Mouse (Mus musculus): ENCODE results near the gene Gm26741. TPM values are rescaled to one million over a fixed set of nuclear protein-coding genes. Genes with fewer than 3 reads are reported as not detected.

The Gm26741 gene
- polyA plus RNA-seq, 1 experiment from 2014 or later = not detected

DNA sequence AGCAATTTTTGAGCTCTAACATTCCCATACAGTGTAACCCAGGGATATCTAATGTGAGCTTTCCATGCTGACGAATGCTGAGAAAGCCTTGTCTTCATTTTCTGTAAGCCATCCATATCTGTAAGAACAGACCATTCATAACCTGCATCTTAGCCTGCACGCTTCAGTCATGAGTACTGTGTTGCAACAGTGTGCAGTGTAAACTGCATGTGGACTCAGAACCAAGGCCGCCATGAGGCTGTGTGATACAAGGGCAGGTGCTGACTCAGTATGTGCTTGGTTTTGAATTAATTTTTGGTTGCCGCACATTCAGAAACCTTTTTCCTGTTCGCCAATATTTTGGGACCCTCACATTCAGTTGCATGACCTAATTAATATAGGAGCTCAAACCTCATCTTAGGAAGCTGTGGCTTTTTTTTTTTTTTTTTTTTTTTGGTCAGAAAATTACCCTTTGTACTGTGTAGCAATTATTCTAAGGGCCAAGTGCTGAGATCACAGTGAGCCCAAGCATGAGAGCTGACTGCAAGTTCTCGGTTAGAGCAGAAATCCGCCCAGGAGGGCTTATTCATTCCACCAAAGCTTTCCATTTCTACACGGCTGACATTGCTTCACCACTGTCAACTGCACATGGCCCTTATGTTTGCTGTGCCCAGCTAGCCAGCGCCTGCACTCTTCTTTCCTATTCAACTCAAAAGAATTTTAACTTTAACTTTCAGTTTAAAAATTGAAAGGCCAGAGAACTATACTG lies 2.5 kb downstream of the Gm26741 start:
- Histone ChIP-seq H3K27me3 (ENCODE audit: control insufficient read depth, insufficient read depth, low read length) (no peaks in the 10 kb centered on the region), H3K4me2 (no peak overlapping the region), H3K9ac (ENCODE audit: low read depth, low read length) (no peak overlapping the region), H3K9me3 (replicated peaks; ENCODE audit: control insufficient read depth, low read length) (no peaks in the 10 kb centered on the region), H3K4me1 (ENCODE audit: control insufficient read depth, insufficient read depth, low read length) (no peaks in the 10 kb centered on the region), H3K4me3 (ENCODE audit: low read depth, low read length) (no peak overlapping the region), H3K27ac (ENCODE audit: low read depth, low read length) (no peak overlapping the region), H3K36me3 (ENCODE audit: control insufficient read depth, insufficient read depth, low read length) (no peaks in the 10 kb centered on the region)
- 92% methylated on average over 9 of the region's 9 CpGs for WGBS (ENCODE audit: insufficient replicate concordance)
- ATAC-seq (replicated peaks; ENCODE audit: insufficient number of reproducible peaks, low FRiP score, low TSS enrichment) = no peak

DNA sequence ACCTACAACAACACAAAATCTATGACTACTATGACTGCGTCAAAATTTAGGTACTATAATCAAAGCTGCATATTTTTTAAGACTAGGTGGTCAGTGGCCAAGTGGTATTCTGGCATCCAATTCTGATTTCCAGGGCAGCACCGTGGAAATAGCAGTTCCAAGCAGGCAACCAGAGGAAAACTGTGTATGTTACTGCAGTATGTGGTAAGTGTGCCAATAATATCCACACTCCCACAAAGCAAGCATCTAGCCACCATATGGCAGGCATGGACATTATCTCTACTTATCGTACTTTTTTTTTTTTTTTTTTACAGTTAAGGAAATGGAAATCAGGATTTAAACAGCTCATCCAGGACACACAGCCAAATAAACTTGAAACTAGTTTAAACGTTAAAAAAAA lies 9.8 kb downstream of the Gm26741 start:
- H3K4me2 ChIP-seq = no peak overlapping the region
- no peaks in the 10 kb centered on the region for H3K27me3 ChIP-seq (ENCODE audit: control insufficient read depth, insufficient read depth, low read length)
- H3K4me3 ChIP-seq (ENCODE audit: low read depth, low read length) = no peak overlapping the region
- no peaks in the 10 kb centered on the region for H3K9me3 ChIP-seq (replicated peaks; ENCODE audit: control insufficient read depth, low read length)
- ATAC-seq (replicated peaks; ENCODE audit: insufficient number of reproducible peaks, low FRiP score, low TSS enrichment) = no peak
- no peak overlapping the region for H3K9ac ChIP-seq (ENCODE audit: low read depth, low read length)
- 75% methylated on average over 4 of the region's 4 CpGs for WGBS (ENCODE audit: insufficient replicate concordance)
- H3K4me1 ChIP-seq (ENCODE audit: control insufficient read depth, insufficient read depth, low read length) = no peaks in the 10 kb centered on the region
- H3K36me3 ChIP-seq (ENCODE audit: control insufficient read depth, insufficient read depth, low read length) = no peaks in the 10 kb centered on the region
- H3K27ac ChIP-seq (ENCODE audit: low read depth, low read length) = no peak overlapping the region

DNA sequence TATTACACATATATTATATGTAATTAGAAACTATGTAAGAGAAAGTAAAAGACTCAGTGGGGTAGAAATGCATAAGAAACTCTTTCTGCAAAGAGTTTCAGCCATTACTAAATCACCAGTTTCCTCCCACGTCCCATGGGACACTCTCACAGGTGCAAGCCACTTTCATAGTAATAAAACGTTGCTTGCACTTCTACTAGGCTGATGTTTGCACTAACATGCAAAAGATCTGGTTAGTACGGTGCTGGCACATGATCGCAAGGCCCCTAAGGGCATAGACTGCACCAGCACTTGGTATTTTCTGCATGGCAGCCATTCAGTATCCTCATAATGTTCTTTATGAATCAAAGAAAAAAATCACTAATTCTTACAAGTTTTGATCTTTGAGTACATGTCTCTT lies 15.3 kb downstream of the Gm26741 start:
- H3K27me3 ChIP-seq (ENCODE audit: control insufficient read depth, insufficient read depth, low read length) = no peaks in the 10 kb centered on the region
- H3K4me1 ChIP-seq (ENCODE audit: control insufficient read depth, insufficient read depth, low read length) = no peaks in the 10 kb centered on the region
- 88% methylated on average over 4 of the region's 4 CpGs for WGBS (ENCODE audit: insufficient replicate concordance)
- H3K9ac ChIP-seq (ENCODE audit: low read depth, low read length) = no peak overlapping the region
- H3K36me3 ChIP-seq (ENCODE audit: control insufficient read depth, insufficient read depth, low read length) = no peaks in the 10 kb centered on the region
- H3K4me3 ChIP-seq (ENCODE audit: low read depth, low read length) = no peak overlapping the region
- no peak overlapping the region for H3K4me2 ChIP-seq
- H3K27ac ChIP-seq (ENCODE audit: low read depth, low read length) = no peak overlapping the region
- ATAC-seq (replicated peaks; ENCODE audit: insufficient number of reproducible peaks, low FRiP score, low TSS enrichment) = no peak
- no peaks in the 10 kb centered on the region for H3K9me3 ChIP-seq (replicated peaks; ENCODE audit: control insufficient read depth, low read length)

DNA sequence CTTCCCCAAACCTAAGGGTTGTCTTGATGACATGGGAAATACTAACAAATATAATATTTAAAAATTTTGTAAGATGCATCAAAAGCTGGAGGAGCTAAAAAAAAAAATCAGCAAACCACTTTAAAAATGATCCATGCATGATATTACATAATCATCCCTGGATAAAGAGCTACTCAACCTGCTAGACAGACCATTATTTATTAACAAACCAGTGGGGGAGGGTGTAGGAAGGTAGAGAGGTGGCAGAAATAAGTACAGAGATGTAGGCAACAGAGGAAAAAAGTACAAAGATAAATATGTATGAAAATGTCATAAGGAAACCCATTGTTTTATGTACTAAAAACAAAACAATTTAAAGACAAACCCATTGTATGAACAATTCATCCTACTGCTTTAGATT lies 16.1 kb downstream of the Gm26741 start:
- H3K9ac ChIP-seq (ENCODE audit: low read depth, low read length) = no peak overlapping the region
- no peak for ATAC-seq (replicated peaks; ENCODE audit: insufficient number of reproducible peaks, low FRiP score, low TSS enrichment)
- H3K27ac ChIP-seq (ENCODE audit: low read depth, low read length) = no peak overlapping the region
- H3K4me2 ChIP-seq = no peak overlapping the region
- H3K27me3 ChIP-seq (ENCODE audit: control insufficient read depth, insufficient read depth, low read length) = no peaks in the 10 kb centered on the region
- H3K4me3 ChIP-seq (ENCODE audit: low read depth, low read length) = no peak overlapping the region
- H3K36me3 ChIP-seq (ENCODE audit: control insufficient read depth, insufficient read depth, low read length) = no peaks in the 10 kb centered on the region
- H3K9me3 ChIP-seq (replicated peaks; ENCODE audit: control insufficient read depth, low read length) = no peaks in the 10 kb centered on the region
- H3K4me1 ChIP-seq (ENCODE audit: control insufficient read depth, insufficient read depth, low read length) = peaks cover 2% of the 10 kb centered on the region; the same call in 1 of the 2 replicates

DNA sequence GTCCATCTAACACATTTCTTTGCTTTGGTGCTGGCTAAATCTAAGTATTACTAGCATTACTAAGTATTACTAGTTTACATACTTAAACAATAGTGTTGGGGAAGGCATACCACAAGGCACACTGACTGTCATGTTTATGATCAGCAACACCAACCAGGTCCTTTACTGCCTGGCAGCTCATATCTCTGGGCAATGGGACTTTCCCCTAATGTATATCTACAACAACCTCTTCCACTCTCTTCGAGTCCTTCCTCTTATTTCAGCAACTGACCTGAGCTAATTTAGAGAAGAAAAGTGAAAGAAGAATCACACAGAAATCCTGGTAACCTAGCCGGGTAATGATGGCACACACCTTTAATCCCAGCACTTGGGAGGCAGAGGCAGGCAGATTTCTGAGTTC lies 17.9 kb downstream of the Gm26741 start:
- 82% methylated on average over 2 of the region's 2 CpGs for WGBS (ENCODE audit: insufficient replicate concordance)
- no peaks in the 10 kb centered on the region for H3K9me3 ChIP-seq (replicated peaks; ENCODE audit: control insufficient read depth, low read length)

DNA sequence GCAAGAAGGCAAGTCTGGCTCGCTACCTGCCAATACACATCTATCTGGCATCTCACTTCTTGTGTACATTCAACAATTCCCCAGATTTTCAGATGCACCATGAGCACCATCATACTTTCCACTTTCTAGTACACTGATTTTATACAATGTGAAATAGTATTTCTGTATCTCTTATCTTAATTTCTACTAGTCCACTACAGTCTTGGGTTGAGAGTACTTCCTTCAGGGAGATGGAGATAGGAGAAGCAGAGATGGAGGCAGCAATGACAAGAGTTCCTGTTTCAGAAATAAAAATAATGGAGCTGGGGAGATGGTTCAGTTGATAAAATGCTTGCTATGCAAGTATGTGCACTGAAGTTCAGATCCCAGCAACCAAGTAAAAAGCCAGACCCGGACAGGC lies 19.2 kb downstream of the Gm26741 start:
- Histone ChIP-seq H3K9ac (ENCODE audit: low read depth, low read length) (no peak overlapping the region), H3K4me1 (ENCODE audit: control insufficient read depth, insufficient read depth, low read length) (peaks cover 4% of the 10 kb centered on the region; the same call in 1 of the 2 replicates), H3K27ac (ENCODE audit: low read depth, low read length) (no peak overlapping the region), H3K4me3 (ENCODE audit: low read depth, low read length) (no peak overlapping the region), H3K27me3 (ENCODE audit: control insufficient read depth, insufficient read depth, low read length) (no peaks in the 10 kb centered on the region), H3K4me2 (no peak overlapping the region), H3K36me3 (ENCODE audit: control insufficient read depth, insufficient read depth, low read length) (no peaks in the 10 kb centered on the region), H3K9me3 (replicated peaks; ENCODE audit: control insufficient read depth, low read length) (no peaks in the 10 kb centered on the region)
- no peak for ATAC-seq (replicated peaks; ENCODE audit: insufficient number of reproducible peaks, low FRiP score, low TSS enrichment)
- WGBS (ENCODE audit: insufficient replicate concordance) = 93% methylated on average over 2 of the region's 2 CpGs

More for the DNA sequence above, 17.9 kb downstream of the Gm26741 start:
- Histone ChIP-seq H3K27me3 (ENCODE audit: control insufficient read depth, insufficient read depth, low read length) (no peaks in the 10 kb centered on the region), H3K27ac (ENCODE audit: low read depth, low read length) (no peak overlapping the region), H3K4me1 (ENCODE audit: control insufficient read depth, insufficient read depth, low read length) (peaks cover 2% of the 10 kb centered on the region; the same call in 1 of the 2 replicates), H3K4me2 (no peak overlapping the region), H3K4me3 (ENCODE audit: low read depth, low read length) (no peak overlapping the region), H3K36me3 (ENCODE audit: control insufficient read depth, insufficient read depth, low read length) (no peaks in the 10 kb centered on the region), H3K9ac (ENCODE audit: low read depth, low read length) (no peak overlapping the region)
- ATAC-seq (replicated peaks; ENCODE audit: insufficient number of reproducible peaks, low FRiP score, low TSS enrichment) = no peak

DNA sequence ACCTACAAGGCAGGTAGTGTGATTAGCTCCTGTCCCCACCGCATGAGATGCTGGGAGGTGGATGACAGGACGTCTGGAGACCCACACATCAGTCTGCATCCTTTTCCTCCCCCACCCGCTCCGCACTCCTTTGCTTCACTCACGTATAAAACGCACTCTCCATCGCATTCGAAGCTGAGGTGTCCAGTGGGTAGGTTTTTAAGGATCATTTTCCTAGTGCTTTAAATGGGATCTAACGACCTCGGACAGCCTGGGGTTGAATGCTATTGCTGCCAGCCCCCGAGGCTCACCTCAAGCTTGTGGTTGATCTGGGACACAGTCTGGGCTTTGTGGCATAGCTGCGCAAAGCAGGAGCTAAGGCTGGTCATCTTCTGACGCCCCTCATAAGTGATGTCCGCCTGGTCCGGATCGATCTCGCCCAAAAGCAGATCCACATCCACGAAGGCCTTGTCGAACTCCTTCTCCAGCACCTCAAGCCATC lies 22.8 kb downstream of the Gm26741 start:
- Histone ChIP-seq H3K4me1 (ENCODE audit: control insufficient read depth, insufficient read depth, low read length) (peaks cover 7% of the 10 kb centered on the region; the same call in 1 of the 2 replicates), H3K4me3 (ENCODE audit: low read depth, low read length) (peak overlapping the region; percentile 69), H3K9me3 (replicated peaks; ENCODE audit: control insufficient read depth, low read length) (no peaks in the 10 kb centered on the region), H3K9ac (ENCODE audit: low read depth, low read length) (peak overlapping the region; percentile 82), H3K36me3 (ENCODE audit: control insufficient read depth, insufficient read depth, low read length) (no peaks in the 10 kb centered on the region), H3K27me3 (ENCODE audit: control insufficient read depth, insufficient read depth, low read length) (no peaks in the 10 kb centered on the region), H3K4me2 (peak overlapping the region; percentile 84), H3K27ac (ENCODE audit: low read depth, low read length) (peak overlapping the region; percentile 74)
- 0% methylated on average over 19 of the region's 19 CpGs for WGBS (ENCODE audit: insufficient replicate concordance)
- peak; percentile 36 for ATAC-seq (replicated peaks; ENCODE audit: insufficient number of reproducible peaks, low FRiP score, low TSS enrichment)

DNA sequence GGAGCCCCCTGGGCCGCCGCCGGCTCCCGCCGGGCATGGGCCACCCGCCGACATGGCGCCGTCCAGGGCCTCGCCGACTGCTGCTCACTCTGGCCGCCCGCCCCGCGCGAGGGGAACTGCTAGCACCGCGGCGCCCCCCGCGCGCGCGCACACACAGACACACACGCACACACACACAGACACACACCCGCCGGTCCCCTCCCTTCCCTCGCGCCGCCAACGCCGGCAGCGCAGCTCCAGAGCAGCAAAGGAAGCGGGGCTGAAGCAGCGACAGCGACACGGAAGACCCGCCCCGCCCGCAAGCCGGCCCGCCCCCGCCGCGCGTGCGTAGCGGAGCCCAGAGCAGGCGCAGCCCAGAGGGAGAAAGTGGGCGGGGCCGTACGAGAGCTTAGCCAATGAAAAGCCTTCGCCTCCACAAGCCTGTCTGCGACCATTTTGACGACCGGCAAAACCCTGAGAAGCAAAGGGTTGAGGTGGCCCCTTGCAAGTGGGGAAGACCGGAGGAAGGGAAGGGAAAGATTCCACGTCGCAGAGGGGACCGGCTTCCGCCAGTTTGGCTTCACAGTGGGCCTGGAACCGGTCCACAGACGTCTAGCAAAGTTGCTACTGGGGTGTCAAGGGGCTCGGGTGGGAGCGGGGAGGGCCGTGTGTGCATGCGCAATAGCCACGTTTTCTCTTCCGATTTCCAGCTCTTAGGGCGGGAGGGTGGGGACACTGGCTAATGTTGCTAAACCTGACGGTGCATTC lies 23.5 kb downstream of the Gm26741 start, which contains the start of gene Gopc:
TSS of gene Gopc (minus strand) at position 280 of the 747 bp plus-strand sequence.
- H3K27me3 ChIP-seq (ENCODE audit: control insufficient read depth, insufficient read depth, low read length) = no peaks in the 10 kb centered on the region
- whole genome bisulfite sequencing (ENCODE audit: insufficient replicate concordance) = under 1% methylated on average over 58 of the region's 71 CpGs

More for the DNA sequence above, 23.5 kb downstream of the Gm26741 start, which contains the start of gene Gopc:
- H3K4me2 ChIP-seq = peak within 1 kb of the TSS; percentile 84
- H3K9ac ChIP-seq (ENCODE audit: low read depth, low read length) = peak within 1 kb of the TSS; percentile 82
- no peaks in the 10 kb centered on the region for H3K36me3 ChIP-seq (ENCODE audit: control insufficient read depth, insufficient read depth, low read length)
- no peaks in the 10 kb centered on the region for H3K9me3 ChIP-seq (replicated peaks; ENCODE audit: control insufficient read depth, low read length)
- H3K4me1 ChIP-seq (ENCODE audit: control insufficient read depth, insufficient read depth, low read length) = peaks cover 7% of the 10 kb centered on the region; the same call in 1 of the 2 replicates
- H3K27ac ChIP-seq (ENCODE audit: low read depth, low read length) = peak within 1 kb of the TSS; percentile 74
- ATAC-seq (replicated peaks; ENCODE audit: insufficient number of reproducible peaks, low FRiP score, low TSS enrichment) = peak; percentile 99
- H3K4me3 ChIP-seq (ENCODE audit: low read depth, low read length) = peak within 1 kb of the TSS; percentile 69
